Mouse (Mus musculus) lung, embryonic 14.5 days (tissue): Measurements from ENCODE around the gene Gm44805. TPM values are rescaled to one million over a fixed set of nuclear protein-coding genes. Genes with fewer than 3 reads are reported as not detected.

Experiments used
- ATAC-seq: fragments of 200-750 bp; cut with Nextera tagmentation; 2 replicates; pipeline ENCODE4 v1.8.0; 2017; ENCODE audit warnings: mild to moderate bottlenecking, moderate TSS enrichment, moderate library complexity; ENCODE audit not compliant: insufficient read depth
- DNase-seq: peaks from one replicate; pipeline ENCODE4 v3.0.0-alpha.2; 2015
- H3K27ac ChIP-seq: fragments of 300-500 bp; sonication (generic); 2 replicates; pipeline ENCODE4 v1.5.1; 2014; ENCODE audit warnings: low read depth, mild to moderate bottlenecking, moderate library complexity
- H3K27me3 ChIP-seq: fragments of 300-500 bp; sonication (generic); 2 replicates; pipeline ENCODE4 v1.6.1; 2014; ENCODE audit warnings: low read length, control low read depth; ENCODE audit not compliant: insufficient read depth
- H3K36me3 ChIP-seq: fragments of 300-500 bp; sonication (generic); 2 replicates; pipeline ENCODE4 v1.6.1; 2014; ENCODE audit warnings: control low read depth; ENCODE audit not compliant: insufficient read depth
- H3K4me1 ChIP-seq: fragments of 300-500 bp; sonication (generic); 2 replicates; pipeline ENCODE4 v1.6.1; 2014; ENCODE audit warnings: antibody characterized with exemption, control low read depth; ENCODE audit not compliant: insufficient read depth
- H3K4me2 ChIP-seq: fragments of 300-500 bp; sonication (generic); 2 replicates; pipeline ENCODE4 v1.6.1; 2014; ENCODE audit warnings: mild to moderate bottlenecking
- H3K4me3 ChIP-seq: fragments of 300-500 bp; sonication (generic); 2 replicates; pipeline ENCODE4 v1.5.1; 2014; ENCODE audit warnings: low read depth, low read length
- H3K9ac ChIP-seq: fragments of 300-500 bp; sonication (generic); 2 replicates; pipeline ENCODE4 v1.6.1; 2014
- H3K9me3 ChIP-seq: fragments of 300-500 bp; sonication (generic); 2 replicates; pipeline ENCODE4 v1.6.1; 2016; ENCODE audit warnings: low read depth, low read length, control low read depth
- CTCF ChIP-seq: IDR thresholded peaks from 2 replicates; pipeline ENCODE4 v1.5.1; 2016; ENCODE audit warnings: antibody characterized with exemption, low read depth
- WGBS: fragments of 180-500 bp; shearing (Covaris S2); extraction: QIAGEN DNeasy Blood & Tissue Kit; methylation state at CpG from one replicate; pipeline ENCODE4 v1.1.7; 2014; 5-methylcytosine and 5-hydroxymethylcytosine counted together
- polyA plus RNA-seq: library from polyadenylated mRNA; unstranded; fragments of >200 nt; fragmentation: Nextera tagmentation; extraction: Ambion mirVana; gene quantifications from 2 replicates; pipeline ENCODE4 v1.2.1, GENCODE M21; 2014

The Gm44805 gene
- polyA plus RNA-seq, 1 experiment from 2014 or later = not detected

GRCm38 (mm10) chr7:19632275-19632674, 48.9 kb downstream of the Gm44805 start:
- ATAC-seq = no peak
- Histone ChIP-seq H3K27ac (no peak overlapping the region), H3K4me2 (no peak overlapping the region), H3K36me3 (peaks cover 55% of the 10 kb centered on the region), H3K4me1 (no peaks in the 10 kb centered on the region), H3K9ac (no peak overlapping the region), H3K9me3 (no peaks in the 10 kb centered on the region), H3K4me3 (no peak overlapping the region), H3K27me3 (no peaks in the 10 kb centered on the region)
- no peak for DNase-seq
- no peak for TF ChIP-seq CTCF

GRCm38 (mm10) chr7:19629361-19629734, 51.9 kb downstream of the Gm44805 start, which contains the start of gene Relb:
Gene Relb, minus strand, starts transcription at chr7:19629438.
- peak; percentile 73; the same call in 1 of the 2 replicates for ATAC-seq
- WGBS = under 1% methylated on average over 41 of the region's 41 CpGs
- DNase-seq = peak; percentile 96
- Histone ChIP-seq H3K4me1 (no peaks in the 10 kb centered on the region), H3K4me3 (peak within 1 kb of the TSS; percentile 72), H3K4me2 (peak within 1 kb of the TSS; percentile 96), H3K27me3 (no peaks in the 10 kb centered on the region), H3K36me3 (peaks cover 25% of the 10 kb centered on the region), H3K9me3 (no peaks in the 10 kb centered on the region), H3K9ac (peak within 1 kb of the TSS; percentile 54), H3K27ac (peak within 1 kb of the TSS; percentile 92)
- TF ChIP-seq CTCF = no peak

GRCm38 (mm10) chr7:19628536-19629360, 52.5 kb downstream of the Gm44805 start:
- Histone ChIP-seq H3K4me1 (no peaks in the 10 kb centered on the region), H3K4me2 (peak overlapping the region; percentile 96), H3K27ac (peak overlapping the region; percentile 92), H3K36me3 (peaks cover 19% of the 10 kb centered on the region), H3K9me3 (no peaks in the 10 kb centered on the region), H3K27me3 (no peaks in the 10 kb centered on the region), H3K9ac (peak overlapping the region; percentile 54), H3K4me3 (peak overlapping the region; percentile 72)
- DNase-seq (peak; percentile 96), ATAC-seq (peak; percentile 88)
- under 1% methylated on average over 57 of the region's 57 CpGs for WGBS
- TF ChIP-seq CTCF = no peak

DNA sequence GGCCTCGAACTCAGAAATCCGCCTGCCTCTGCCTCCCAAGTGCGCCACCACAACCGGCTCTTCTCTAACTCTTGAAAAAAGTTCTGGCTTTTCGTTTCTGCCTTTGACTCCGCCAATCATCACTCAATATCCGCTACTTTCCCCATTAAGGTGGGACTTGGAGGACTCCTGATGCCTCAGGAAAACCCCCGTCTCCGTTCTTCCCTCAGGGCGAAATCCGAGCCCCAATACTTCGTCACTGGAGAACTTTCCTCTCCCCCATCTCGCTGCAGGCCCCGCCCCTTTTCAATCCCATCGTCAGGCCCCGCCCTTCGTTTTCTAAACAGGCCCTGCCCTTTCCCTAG, 53.1 kb downstream of the Gm44805 start:
- no peaks in the 10 kb centered on the region for H3K4me1 ChIP-seq
- H3K36me3 ChIP-seq = peaks cover 14% of the 10 kb centered on the region
- no peak for TF ChIP-seq CTCF
- 16% methylated on average over 17 of the region's 17 CpGs for WGBS
- DNase-seq (no peak), ATAC-seq (no peak)
- H3K27me3 ChIP-seq = no peaks in the 10 kb centered on the region
- no peak overlapping the region for H3K9ac ChIP-seq
- no peaks in the 10 kb centered on the region for H3K9me3 ChIP-seq
- H3K4me2 ChIP-seq = peak overlapping the region; percentile 96
- peak overlapping the region; percentile 92 for H3K27ac ChIP-seq
- peak overlapping the region; percentile 72 for H3K4me3 ChIP-seq

DNA sequence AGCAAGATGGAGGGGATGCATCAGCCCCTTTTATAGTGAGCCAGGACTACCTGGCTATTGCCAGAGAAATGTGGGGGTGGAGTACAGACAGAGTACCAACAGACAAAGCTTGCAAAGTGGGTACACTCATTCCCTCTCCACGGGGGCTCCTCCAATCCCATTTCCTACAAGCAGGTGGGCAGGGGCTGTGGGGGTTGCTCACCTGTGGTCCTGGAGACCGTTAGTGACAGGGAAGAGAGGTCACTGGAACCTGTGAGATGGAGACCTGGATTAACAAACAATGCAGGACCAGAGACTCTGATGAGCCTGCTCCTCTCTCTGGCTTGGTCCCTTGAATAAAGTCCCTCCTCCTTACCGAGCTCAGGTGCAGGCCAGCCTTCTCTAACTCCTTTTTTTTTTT, 53.5 kb downstream of the Gm44805 start:
- peak overlapping the region; percentile 72 for H3K4me3 ChIP-seq
- DNase-seq (no peak), ATAC-seq (no peak; the same call in 1 of the 2 replicates)
- H3K27me3 ChIP-seq = no peaks in the 10 kb centered on the region
- 63% methylated on average over 3 of the region's 3 CpGs for whole genome bisulfite sequencing
- H3K4me1 ChIP-seq = no peaks in the 10 kb centered on the region
- H3K27ac ChIP-seq = no peak overlapping the region
- H3K36me3 ChIP-seq = peaks cover 9% of the 10 kb centered on the region
- H3K4me2 ChIP-seq = peak overlapping the region; percentile 96
- TF ChIP-seq CTCF = no peak
- H3K9ac ChIP-seq = no peak overlapping the region
- H3K9me3 ChIP-seq = no peaks in the 10 kb centered on the region

DNA sequence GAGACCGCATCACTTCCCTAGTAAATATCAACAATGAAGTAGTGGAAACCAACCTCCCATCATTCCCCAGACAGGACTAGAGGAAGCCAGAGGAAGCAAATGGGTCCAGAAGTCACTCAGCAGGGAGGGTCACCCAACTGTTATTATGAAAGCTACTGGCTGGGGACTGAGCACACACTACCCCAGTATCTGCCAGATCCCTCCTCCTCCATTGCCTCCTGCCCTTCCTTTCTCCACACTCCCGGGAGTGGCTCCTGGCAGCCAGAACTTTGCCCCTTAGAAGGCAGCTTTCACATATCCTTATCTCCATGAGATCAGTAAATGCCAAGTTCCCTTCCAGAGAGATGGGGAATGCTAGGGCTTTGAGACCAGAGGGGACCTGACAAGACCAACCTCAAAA, 57.8 kb downstream of the Gm44805 start:
- no peak for DNase-seq
- no peak overlapping the region for H3K4me2 ChIP-seq
- peaks cover 4% of the 10 kb centered on the region; the same call in 1 of the 2 replicates for H3K27me3 ChIP-seq
- ATAC-seq = no peak
- H3K36me3 ChIP-seq = no peaks in the 10 kb centered on the region
- 54% methylated on average over 2 of the region's 2 CpGs for WGBS
- no peaks in the 10 kb centered on the region for H3K4me1 ChIP-seq
- no peak for TF ChIP-seq CTCF
- H3K4me3 ChIP-seq = no peak overlapping the region
- no peak overlapping the region for H3K9ac ChIP-seq
- no peak overlapping the region for H3K27ac ChIP-seq
- no peaks in the 10 kb centered on the region for H3K9me3 ChIP-seq

- Histone ChIP-seq H3K4me3 (no peak overlapping the region), H3K4me1 (no peaks in the 10 kb centered on the region), H3K9ac (no peak overlapping the region), H3K27ac (no peak overlapping the region), H3K27me3 (peaks cover 4% of the 10 kb centered on the region; the same call in 1 of the 2 replicates), H3K36me3 (no peaks in the 10 kb centered on the region), H3K9me3 (no peaks in the 10 kb centered on the region), H3K4me2 (no peak overlapping the region)
- no peak for DNase-seq
- TF ChIP-seq CTCF = no peak
- no peak for ATAC-seq
- 23% methylated on average over 6 of the region's 6 CpGs for WGBS
Measured at GRCm38 (mm10) chr7:19622241-19622640, 59.0 kb downstream of the Gm44805 start.

Other genes starting within 250 kb of the Gm44805 start
- 8.7 and 11.1 TPM in 2 replicates for gene Mark4, start 222.6 kb downstream of the Gm44805 start, polyA plus RNA-seq
- gene Exoc3l2, start 218.1 kb downstream of the Gm44805 start, polyA plus RNA-seq = 1.7 and 2.2 TPM in 2 replicates
- 1.1 and 1.7 TPM in 2 replicates for gene Bloc1s3, start 173.1 kb downstream of the Gm44805 start, polyA plus RNA-seq
- 77.3 and 83.5 TPM in 2 replicates for gene Trappc6a, start 173.0 kb downstream of the Gm44805 start, polyA plus RNA-seq
- 0.11 TPM in 2 replicates for gene Nkpd1, start 163.6 kb downstream of the Gm44805 start, polyA plus RNA-seq
- 4.7 and 6.2 TPM in 2 replicates for gene Ppp1r37, start 118.3 kb downstream of the Gm44805 start, polyA plus RNA-seq
- 0.27 and 0.38 TPM in 2 replicates for gene Zfp296, start 104.1 kb downstream of the Gm44805 start, polyA plus RNA-seq
- 180 and 183 TPM in 2 replicates for gene Gemin7, start 103.8 kb downstream of the Gm44805 start, polyA plus RNA-seq
- gene Clasrp, start 76.9 kb downstream of the Gm44805 start, polyA plus RNA-seq = 46.9 and 51.5 TPM in 2 replicates
- 7.3 TPM in 2 replicates for gene Relb, start 52.0 kb downstream of the Gm44805 start, polyA plus RNA-seq
- 95.0 and 96.0 TPM in 2 replicates for gene Clptm1, start 16.4 kb downstream of the Gm44805 start, polyA plus RNA-seq
- 2.5 and 3.4 TPM in 2 replicates for gene Apoc2, start 3.5 kb downstream of the Gm44805 start, polyA plus RNA-seq
- 0.30 TPM in 1 of 2 replicates, not detected in the other for gene Apoc4, start 56 bp upstream of the Gm44805 start, polyA plus RNA-seq
- 13.6 and 15.5 TPM in 2 replicates for gene Apoc1, start 11.2 kb upstream of the Gm44805 start, polyA plus RNA-seq
- 404 and 439 TPM in 2 replicates for gene Apoe, start 17.8 kb upstream of the Gm44805 start, polyA plus RNA-seq
- gene Tomm40, start 34.0 kb upstream of the Gm44805 start, polyA plus RNA-seq = 149 and 168 TPM in 2 replicates
- gene Nectin2, start 69.1 kb upstream of the Gm44805 start, polyA plus RNA-seq = 120 and 125 TPM in 2 replicates
- 206 and 209 TPM in 2 replicates for gene Bcam, start 89.6 kb upstream of the Gm44805 start, polyA plus RNA-seq
- 6.8 and 10.2 TPM in 2 replicates for gene Cblc, start 115.4 kb upstream of the Gm44805 start, polyA plus RNA-seq
- gene Bcl3, start 141.3 kb upstream of the Gm44805 start, polyA plus RNA-seq = 4.4 and 6.7 TPM in 2 replicates
- gene Gm19345, start 170.6 kb upstream of the Gm44805 start, polyA plus RNA-seq = not detected in 2 replicates
- gene Ceacam16, start 179.9 kb upstream of the Gm44805 start, polyA plus RNA-seq = not detected in 2 replicates
- not detected in 2 replicates for gene Ceacam19, start 206.5 kb upstream of the Gm44805 start, polyA plus RNA-seq
- 13.0 and 13.2 TPM in 2 replicates for gene Pvr, start 239.7 kb upstream of the Gm44805 start, polyA plus RNA-seq